Mouse (Mus musculus) kidney, postnatal 0 days (tissue): ENCODE results near the gene Cblc. TPM values are rescaled to one million over a fixed set of nuclear protein-coding genes. Genes with fewer than 3 reads are reported as not detected.
"Not testable (repeated sequence)": the region's sequence is repeated elsewhere in the genome, so short reads cannot be mapped to it uniquely, and the experiment has no call there.

Experiments used
- ATAC-seq: fragments of 200-750 bp; cut with Nextera tagmentation; replicated peaks from 2 replicates; pipeline ENCODE4 v1.8.0; 2017; ENCODE audit warnings: low read depth, moderate number of reproducible peaks, moderate TSS enrichment, moderate library complexity; ENCODE audit not compliant: low FRiP score
- DNase-seq: peaks from one replicate; pipeline ENCODE4 v3.0.0-alpha.2; 2016; ENCODE audit warnings: low spot score
- H3K27ac ChIP-seq: fragments of 300-500 bp; sonication (generic); 2 replicates; pipeline ENCODE4 v1.5.1; 2014; ENCODE audit warnings: mild to moderate bottlenecking
- H3K27me3 ChIP-seq: fragments of 300-500 bp; sonication (generic); 2 replicates; pipeline ENCODE4 v1.6.1; 2014; ENCODE audit warnings: low read length, mixed read lengths; ENCODE audit not compliant: insufficient read depth
- H3K36me3 ChIP-seq: fragments of 300-500 bp; sonication (generic); 2 replicates; pipeline ENCODE4 v1.6.1; 2014; ENCODE audit warnings: low read length, mixed read lengths; ENCODE audit not compliant: insufficient read depth
- H3K4me1 ChIP-seq: fragments of 300-500 bp; sonication (generic); replicated peaks from 2 replicates; pipeline ENCODE4 v1.6.1; 2014; ENCODE audit warnings: antibody characterized with exemption, low read length, mixed read lengths; ENCODE audit not compliant: insufficient read depth
- H3K4me2 ChIP-seq: fragments of 300-500 bp; sonication (generic); 2 replicates; pipeline ENCODE4 v1.6.1; 2014; ENCODE audit warnings: mild to moderate bottlenecking, low read length, moderate library complexity, mixed read lengths
- H3K4me3 ChIP-seq: fragments of 300-500 bp; sonication (generic); replicated peaks from 2 replicates; pipeline ENCODE4 v1.5.1; 2014; ENCODE audit warnings: low read depth, low read length
- H3K9ac ChIP-seq: fragments of 300-500 bp; sonication (generic); 2 replicates; pipeline ENCODE4 v1.6.1; 2014; ENCODE audit warnings: low read depth, low read length
- H3K9me3 ChIP-seq: fragments of 300-500 bp; sonication (generic); replicated peaks from 2 replicates; pipeline ENCODE4 v1.6.1; 2016; ENCODE audit warnings: low read length, inconsistent platforms, mixed read lengths
- CTCF ChIP-seq: IDR thresholded peaks from 2 replicates; pipeline ENCODE4 v1.5.1; 2016; ENCODE audit warnings: antibody characterized with exemption, low read depth, mild to moderate bottlenecking, moderate library complexity
- WGBS: fragments of 180-500 bp; shearing (Covaris S2); extraction: QIAGEN DNeasy Blood & Tissue Kit; methylation state at CpG from one replicate; pipeline ENCODE4 v1.1.7; 2014; 5-methylcytosine and 5-hydroxymethylcytosine counted together
- polyA plus RNA-seq: library from polyadenylated mRNA; unstranded; fragments of >200 nt; fragmentation: Nextera tagmentation; extraction: Ambion mirVana; gene quantifications from 2 replicates; pipeline ENCODE4 v1.2.1, GENCODE M21; 2015

The Cblc gene
- polyA plus RNA-seq, 1 experiment from 2014 or later = 14.6 TPM

DNA sequence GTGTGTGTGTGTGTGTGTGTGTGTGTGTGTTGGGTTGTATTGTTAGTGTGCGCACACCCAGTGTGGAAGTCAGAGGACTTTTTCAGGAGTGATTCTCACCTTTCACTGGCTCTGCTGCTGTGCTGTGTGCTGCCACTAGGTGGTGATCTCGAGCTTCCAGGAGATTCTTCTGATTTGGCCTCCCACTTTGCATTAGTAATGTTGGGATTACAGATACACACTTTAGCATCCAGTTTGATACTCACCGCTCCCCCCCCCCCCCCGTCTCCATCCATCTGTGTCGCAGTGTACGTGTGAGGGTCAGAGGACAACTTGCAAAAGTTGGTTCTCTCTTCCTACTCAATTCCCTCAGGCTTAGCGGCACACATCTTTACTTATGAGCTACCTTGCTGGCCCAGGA is 6.4 kb upstream of the Cblc start:
- Histone ChIP-seq H3K36me3 (no peaks in the 10 kb centered on the region), H3K9me3 (no peaks in the 10 kb centered on the region), H3K4me2 (no peak overlapping the region), H3K4me3 (no peak overlapping the region), H3K4me1 (no peaks in the 10 kb centered on the region), H3K27me3 (no peaks in the 10 kb centered on the region), H3K9ac (no peak overlapping the region), H3K27ac (no peak overlapping the region)
- no peak for ATAC-seq
- peak; percentile 92 for TF ChIP-seq CTCF
- WGBS = 21% methylated on average over 6 of the region's 7 CpGs
- DNase-seq = peak; percentile 75

DNA sequence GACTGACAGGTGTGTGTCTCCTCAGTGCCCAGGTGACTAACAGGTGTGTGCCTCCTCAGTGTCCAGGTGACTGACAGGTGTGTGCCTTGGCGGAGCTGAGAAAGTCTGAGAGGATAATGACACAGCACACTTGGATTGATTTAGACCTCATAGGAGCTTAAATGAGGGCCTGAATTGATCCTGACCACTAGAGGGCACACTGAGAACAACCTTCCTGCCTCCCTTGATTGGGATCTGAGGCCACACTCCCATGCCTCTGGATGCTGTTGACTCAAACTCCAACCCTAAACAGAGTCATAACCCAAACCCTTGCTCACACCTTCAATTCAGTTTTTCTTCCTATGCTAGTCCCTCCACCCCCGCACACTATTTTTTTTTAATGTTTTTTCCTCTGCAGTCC is 4.2 kb upstream of the Cblc start:
- Histone ChIP-seq H3K36me3 (no peaks in the 10 kb centered on the region), H3K4me2 (no peak overlapping the region), H3K4me1 (no peaks in the 10 kb centered on the region), H3K27me3 (peaks cover 8% of the 10 kb centered on the region), H3K9ac (no peak overlapping the region), H3K9me3 (no peaks in the 10 kb centered on the region), H3K27ac (no peak overlapping the region), H3K4me3 (no peak overlapping the region)
- TF ChIP-seq CTCF = peak; percentile 90
- 28% methylated on average over 2 of the region's 2 CpGs for WGBS
- ATAC-seq (no peak), DNase-seq (peak; percentile 81)

DNA sequence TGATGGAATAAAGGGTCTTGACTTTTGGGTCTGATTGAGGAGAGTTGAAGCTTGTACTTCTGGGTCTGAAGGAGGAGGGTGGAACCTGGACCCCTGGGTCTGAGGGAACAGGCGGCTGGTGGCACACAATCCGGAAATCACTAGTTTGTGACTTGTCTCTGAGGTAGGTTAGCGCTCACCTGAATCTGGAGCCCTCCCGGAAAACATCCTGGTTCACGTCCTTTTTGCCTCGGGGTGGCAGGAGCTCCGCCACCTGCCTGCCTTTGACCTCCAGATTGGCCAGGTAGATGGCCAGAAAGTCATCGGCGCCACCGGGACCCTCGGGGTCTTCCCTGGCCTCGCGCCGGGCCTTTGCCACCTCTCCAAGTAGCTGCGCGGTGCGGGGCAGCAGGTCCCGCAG is 355 bp downstream of the Cblc start:
- no peaks in the 10 kb centered on the region for H3K36me3 ChIP-seq
- no peaks in the 10 kb centered on the region for H3K9me3 ChIP-seq
- peak overlapping the region; percentile 62 for H3K9ac ChIP-seq
- peak overlapping the region; percentile 75 for H3K27ac ChIP-seq
- H3K4me2 ChIP-seq = peak overlapping the region; percentile 63
- no peak for TF ChIP-seq CTCF
- H3K27me3 ChIP-seq = peaks cover 8% of the 10 kb centered on the region
- ATAC-seq (no peak), DNase-seq (no peak)
- H3K4me3 ChIP-seq = peak overlapping the region; percentile 38
- 14% methylated on average over 18 of the region's 18 CpGs for WGBS
- no peaks in the 10 kb centered on the region for H3K4me1 ChIP-seq

DNA sequence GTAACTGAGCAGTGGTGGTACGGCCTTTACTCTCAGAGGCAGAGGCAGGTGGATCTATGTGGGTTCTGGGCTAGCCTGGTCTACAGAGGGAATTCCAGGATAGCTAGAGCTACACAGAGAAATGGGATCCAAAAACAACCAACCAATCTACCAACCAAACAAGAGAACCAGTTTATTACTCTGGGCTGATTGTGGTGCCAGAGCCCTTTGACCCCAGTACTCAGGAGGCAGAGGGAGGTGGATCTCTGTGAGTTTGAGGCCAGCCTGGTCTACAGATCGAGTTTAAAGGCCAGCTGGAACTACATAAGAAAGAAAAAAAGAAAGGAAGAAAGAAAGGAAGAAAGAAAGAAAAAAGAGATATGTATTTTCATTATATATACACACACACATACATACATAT is 1.4 kb downstream of the Cblc start:
- Histone ChIP-seq H3K9me3 (no peaks in the 10 kb centered on the region), H3K4me1 (no peaks in the 10 kb centered on the region), H3K36me3 (no peaks in the 10 kb centered on the region), H3K27ac (no peak overlapping the region), H3K9ac (no peak overlapping the region), H3K4me2 (no peak overlapping the region), H3K4me3 (no peak overlapping the region), H3K27me3 (peaks cover 8% of the 10 kb centered on the region)
- ATAC-seq = no peak
- WGBS = 70% methylated on average over 2 of the region's 2 CpGs
- DNase-seq = no peak
- no peak for TF ChIP-seq CTCF

DNA sequence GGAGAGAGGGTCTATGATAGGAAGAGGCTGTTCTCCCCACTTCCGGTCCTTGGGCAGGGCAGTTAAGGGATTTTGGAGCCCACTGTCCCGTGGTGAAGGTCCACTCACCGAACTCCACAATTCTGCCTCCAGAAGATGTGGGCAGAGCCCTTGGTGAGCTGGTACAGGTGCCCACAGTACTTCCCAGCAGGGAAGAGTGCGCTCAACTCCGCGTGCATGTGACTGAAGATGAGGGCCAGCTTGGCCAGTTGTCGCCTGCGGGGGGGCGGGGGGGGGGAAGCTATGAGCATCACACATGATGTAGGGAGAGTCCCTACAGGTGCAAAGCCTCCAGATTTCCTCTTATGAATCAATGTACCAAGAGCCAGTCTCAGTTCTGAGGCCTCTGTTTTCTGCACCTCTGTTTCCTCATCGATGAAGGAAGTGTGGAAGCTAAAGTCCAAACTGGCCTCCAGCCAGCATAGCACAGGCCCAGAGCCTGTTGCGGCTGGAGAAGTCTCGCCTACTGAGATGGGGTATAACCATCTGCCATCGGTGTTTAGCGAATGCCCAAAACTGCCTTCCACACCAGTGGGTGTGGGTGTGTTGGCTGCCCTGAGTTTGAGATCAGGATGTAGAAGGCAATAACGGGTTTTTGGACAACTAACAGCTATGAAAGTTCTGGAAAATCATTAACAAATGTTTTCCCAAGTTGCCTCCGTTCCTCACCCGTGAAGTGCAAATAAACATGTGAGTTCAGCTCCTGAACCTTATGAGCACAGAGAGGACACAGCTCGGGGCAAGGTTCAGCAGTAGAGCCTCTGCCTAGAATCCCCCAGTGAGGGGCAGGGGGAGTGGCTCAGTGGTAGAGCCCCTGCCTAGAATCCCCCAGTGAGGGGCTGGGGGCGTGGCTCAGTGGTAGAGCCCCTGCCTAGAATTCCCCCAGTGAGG is 3.6 kb downstream of the Cblc start:
- DNase-seq = peak; percentile 10
- 77% methylated on average over 19 of the region's 19 CpGs for WGBS
- 0 out of 2 replicates have a peak overlapping the region, but pooled peaks have one; percentile 14 for H3K27ac ChIP-seq

DNA sequence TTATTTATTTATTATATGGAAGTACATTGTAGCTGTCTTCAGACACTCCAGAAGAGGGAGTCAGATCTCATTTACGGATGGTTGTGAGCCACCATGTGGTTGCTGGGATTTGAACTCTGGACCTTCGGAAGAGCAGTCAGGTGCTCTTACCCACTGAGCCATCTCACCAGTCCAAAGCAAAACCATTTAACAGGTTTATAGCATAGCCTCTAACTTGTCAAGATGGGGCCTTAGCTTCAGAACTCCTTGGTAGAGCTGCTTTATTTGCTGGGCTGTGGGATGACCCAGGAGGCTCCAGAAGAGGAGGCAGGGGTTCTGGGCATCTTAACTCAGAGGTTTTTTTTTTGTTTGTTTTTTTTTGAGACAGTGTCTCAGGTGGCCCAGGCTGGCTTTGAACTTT is 5.1 kb downstream of the Cblc start:
- WGBS = 88% methylated on average over 2 of the region's 2 CpGs
- ATAC-seq, DNase-seq: not testable (repeated sequence)

More for the DNA sequence above, 3.6 kb downstream of the Cblc start:
- TF ChIP-seq CTCF = no peak
- Histone ChIP-seq H3K9ac (no peak overlapping the region), H3K36me3 (no peaks in the 10 kb centered on the region), H3K9me3 (no peaks in the 10 kb centered on the region), H3K4me3 (no peak overlapping the region), H3K27me3 (peaks cover 8% of the 10 kb centered on the region), H3K4me1 (no peaks in the 10 kb centered on the region), H3K4me2 (no peak overlapping the region)
- ATAC-seq = no peak

More for the DNA sequence above, 5.1 kb downstream of the Cblc start:
- H3K9me3 ChIP-seq, H3K4me2 ChIP-seq, H3K4me3 ChIP-seq, H3K4me1 ChIP-seq, H3K36me3 ChIP-seq, H3K27ac ChIP-seq, H3K9ac ChIP-seq, H3K27me3 ChIP-seq: not testable (repeated sequence)
